Mouse (Mus musculus) CH12.LX (cell line): ENCODE measurements around the gene Hipk1. TPM values are rescaled to one million over a fixed set of nuclear protein-coding genes. Genes with fewer than 3 reads are reported as not detected.

Experiments
- DNase-seq: peaks from one replicate; pipeline ENCODE4 v3.0.0-alpha.2; 2013; ENCODE audit errors: extremely low read depth
- H3K27ac ChIP-seq: 2 replicates; pipeline ENCODE4 v1.5.1; 2012; ENCODE audit warnings: low read depth, mild to moderate bottlenecking, control low read depth, moderate library complexity; ENCODE audit not compliant: insufficient read depth
- H3K27me3 ChIP-seq: replicated peaks from 2 replicates; pipeline ENCODE3; 2012; ENCODE audit warnings: inconsistent platforms
- H3K36me3 ChIP-seq, 2 experiments: replicated peaks in 1 of 2; 2 replicates each; pipeline versions ENCODE3 to v1.6.1; 2012; ENCODE audit warnings: inconsistent platforms in 1 of 2, low read length in 1 of 2, mild to moderate bottlenecking in 1 of 2, mixed read lengths in 1 of 2, moderate library complexity in 1 of 2; ENCODE audit not compliant: control insufficient read depth in 1 of 2, insufficient read depth in 1 of 2
- H3K4me1 ChIP-seq, 2 experiments: 2 replicates each; pipeline ENCODE4 v1.6.1; 2012; ENCODE audit warnings: inconsistent platforms in 1 of 2, moderate library complexity in 1 of 2; ENCODE audit not compliant: insufficient read depth in 2 of 2, control insufficient read depth in 1 of 2
- H3K4me2 ChIP-seq: 2 replicates; pipeline ENCODE4 v1.6.1; 2012; ENCODE audit warnings: low read depth, mild to moderate bottlenecking, control low read depth; ENCODE audit not compliant: poor library complexity, insufficient read depth, severe bottlenecking
- H3K4me3 ChIP-seq, 3 experiments: fragments of 150-350 bp in 1 of 3; sonication (generic) in 1 of 3; replicated peaks in 1 of 3; 2 replicates each; pipeline versions ENCODE3 to v1.5.1; 2011 to 2012; ENCODE audit warnings: low read depth in 2 of 3, low read length in 2 of 3, mild to moderate bottlenecking in 2 of 3, moderate library complexity in 2 of 3, control low read depth in 1 of 3, improper control_type of control experiment in 1 of 3, inconsistent platforms in 1 of 3, mixed read lengths in 1 of 3; ENCODE audit not compliant: poor library complexity in 1 of 3
- H3K79me2 ChIP-seq: replicated peaks from 2 replicates; pipeline ENCODE4 v1.6.1; 2012; ENCODE audit warnings: mild to moderate bottlenecking, moderate library complexity; ENCODE audit not compliant: control insufficient read depth, poor library complexity, insufficient read depth, severe bottlenecking; ENCODE audit errors: extremely low read depth
- H3K9ac ChIP-seq: 2 replicates; pipeline ENCODE4 v1.6.1; 2012; ENCODE audit warnings: low read depth, mild to moderate bottlenecking, control low read depth, moderate library complexity; ENCODE audit not compliant: insufficient read depth
- H3K9me3 ChIP-seq: replicated peaks from 2 replicates; pipeline ENCODE3; 2012; ENCODE audit warnings: low read length, inconsistent platforms, mixed read lengths
- BHLHE40 ChIP-seq: IDR thresholded peaks from 2 replicates; pipeline ENCODE4 v1.6.1; 2011; ENCODE audit warnings: mild to moderate bottlenecking, low read depth, low read length, improper control_type of control experiment
- CHD1 ChIP-seq: IDR thresholded peaks from 2 replicates; pipeline ENCODE4 v1.6.1; 2012; ENCODE audit warnings: low read depth, low read length, improper control_type of control experiment, inconsistent platforms
- CHD2 ChIP-seq: IDR thresholded peaks from 2 replicates; pipeline ENCODE4 v1.6.1; 2011; ENCODE audit warnings: low read length, improper control_type of control experiment
- CTCF ChIP-seq, 2 experiments: IDR thresholded peaks in 1 of 2; conservative IDR thresholded peaks in 1 of 2; 2 replicates each; pipeline ENCODE4 v1.5.1; 2011 to 2012; ENCODE audit warnings: low read depth in 2 of 2, low read length in 2 of 2, improper control_type of control experiment in 1 of 2, inconsistent platforms in 1 of 2, mild to moderate bottlenecking in 1 of 2, moderate library complexity in 1 of 2
- E2F4 ChIP-seq: IDR thresholded peaks from 2 replicates; pipeline ENCODE4 v1.6.1; 2011; ENCODE audit warnings: low read depth, low read length, improper control_type of control experiment; ENCODE audit not compliant: insufficient replicate concordance
- ELF1 ChIP-seq: IDR thresholded peaks from 2 replicates; pipeline ENCODE4 v1.6.1; 2014; ENCODE audit warnings: low read depth, mild to moderate bottlenecking, inconsistent platforms, low read length, improper control_type of control experiment
- EP300 ChIP-seq: IDR thresholded peaks from 2 replicates; pipeline ENCODE4 v1.6.1; 2011; ENCODE audit warnings: low read length, improper control_type of control experiment
- ETS1 ChIP-seq: conservative IDR thresholded peaks from 2 replicates; pipeline ENCODE4 v1.6.1; 2012; ENCODE audit warnings: low read depth, mild to moderate bottlenecking, inconsistent platforms, low read length, improper control_type of control experiment, moderate library complexity
- GABPA ChIP-seq: IDR thresholded peaks from 2 replicates; pipeline ENCODE4 v1.6.1; 2012; ENCODE audit warnings: low read depth, low read length, improper control_type of control experiment, inconsistent platforms; ENCODE audit not compliant: insufficient replicate concordance
- HCFC1 ChIP-seq: IDR thresholded peaks from 2 replicates; pipeline ENCODE4 v1.6.1; 2012; ENCODE audit warnings: low read depth, mild to moderate bottlenecking, inconsistent platforms, low read length, improper control_type of control experiment
- IRF4 ChIP-seq: IDR thresholded peaks from 2 replicates; pipeline ENCODE4 v1.6.1; 2014; ENCODE audit warnings: low read depth, mild to moderate bottlenecking, inconsistent platforms, low read length, improper control_type of control experiment
- JUND ChIP-seq: conservative IDR thresholded peaks from 2 replicates; pipeline ENCODE4 v1.6.1; 2011; ENCODE audit warnings: low read depth, low read length, improper control_type of control experiment
- KAT2A ChIP-seq: IDR thresholded peaks from 2 replicates; pipeline ENCODE4 v1.6.1; 2012; ENCODE audit warnings: low read length, improper control_type of control experiment, inconsistent platforms; ENCODE audit not compliant: insufficient replicate concordance
- MAFK ChIP-seq: IDR thresholded peaks from 2 replicates; pipeline ENCODE4 v1.6.1; 2011; ENCODE audit warnings: low read length, improper control_type of control experiment; ENCODE audit not compliant: insufficient replicate concordance
- MAZ ChIP-seq: IDR thresholded peaks from 2 replicates; pipeline ENCODE4 v1.6.1; 2012; ENCODE audit warnings: low read depth, mild to moderate bottlenecking, inconsistent platforms, low read length, improper control_type of control experiment, moderate library complexity
- MXI1 ChIP-seq: IDR thresholded peaks from 2 replicates; pipeline ENCODE4 v1.6.1; 2011; ENCODE audit warnings: mild to moderate bottlenecking, low read depth, low read length, improper control_type of control experiment
- PAX5 ChIP-seq: IDR thresholded peaks from 2 replicates; pipeline ENCODE4 v1.6.1; 2012; ENCODE audit warnings: low read length, inconsistent platforms, mixed read lengths
- POLR2A ChIP-seq: IDR thresholded peaks from 2 replicates; pipeline ENCODE4 v1.6.1; 2011; ENCODE audit warnings: low read depth, mild to moderate bottlenecking, improper control_type of control experiment, low read length
- RAD21 ChIP-seq: IDR thresholded peaks from 2 replicates; pipeline ENCODE4 v1.6.1; 2011; ENCODE audit warnings: low read depth, mild to moderate bottlenecking, low read length, improper control_type of control experiment, moderate library complexity
- RCOR1 ChIP-seq: conservative IDR thresholded peaks from 2 replicates; pipeline ENCODE4 v1.6.1; 2012; ENCODE audit warnings: low read depth, mild to moderate bottlenecking, inconsistent platforms, low read length, improper control_type of control experiment
- SIN3A ChIP-seq: IDR thresholded peaks from 2 replicates; pipeline ENCODE4 v1.6.1; 2012; ENCODE audit warnings: low read length, improper control_type of control experiment, inconsistent platforms
- SMC3 ChIP-seq: IDR thresholded peaks from 2 replicates; pipeline ENCODE4 v1.6.1; 2011; ENCODE audit warnings: low read depth, low read length, improper control_type of control experiment
- TBP ChIP-seq: conservative IDR thresholded peaks from 2 replicates; pipeline ENCODE4 v1.6.1; 2011; ENCODE audit warnings: low read depth, low read length, improper control_type of control experiment
- UBTF ChIP-seq: IDR thresholded peaks from 2 replicates; pipeline ENCODE4 v1.6.1; 2012; ENCODE audit warnings: low read depth, mild to moderate bottlenecking, inconsistent platforms, low read length, improper control_type of control experiment, moderate library complexity
- USF1 ChIP-seq: IDR thresholded peaks from 2 replicates; pipeline ENCODE4 v1.6.1; 2014; ENCODE audit warnings: low read depth, mild to moderate bottlenecking, inconsistent platforms, low read length, improper control_type of control experiment
- USF2 ChIP-seq: conservative IDR thresholded peaks from 2 replicates; pipeline ENCODE4 v1.6.1; 2011; ENCODE audit warnings: low read depth, low read length, improper control_type of control experiment
- ZKSCAN1 ChIP-seq: IDR thresholded peaks from 2 replicates; pipeline ENCODE4 v1.6.1; 2012; ENCODE audit warnings: low read depth, inconsistent platforms, low read length, improper control_type of control experiment, borderline replicate concordance
- ZMIZ1 ChIP-seq: IDR thresholded peaks from 2 replicates; pipeline ENCODE4 v1.6.1; 2012; ENCODE audit warnings: low read depth, mild to moderate bottlenecking, inconsistent platforms, low read length, improper control_type of control experiment
- dilution Hi-C: fragments of 300-500 bp; cut with MboI; formaldehyde crosslinking; loops from 2 replicates; pipeline ENCODE4 v1.14.3; 2020; ENCODE audit warnings: low sequenced_read_pairs; ENCODE audit not compliant: extremely low pct_unique_long_range_greater_than_20kb, extremely low pct_ligation_motif_present
- in situ Hi-C: fragments of 300-500 bp; cut with MboI; formaldehyde crosslinking; loops from 3 replicates; pipeline ENCODE4 v1.14.3; 2019; ENCODE audit warnings: low sequenced_read_pairs, low pct_ligation_motif_present, low pct_unique_long_range_greater_than_20kb, mixed read lengths
- polyA plus RNA-seq: library from polyadenylated mRNA; unstranded; fragments of >175 nt; gene quantifications from 2 replicates; pipeline ENCODE4 v1.2.1, GENCODE M21; 2012; ENCODE audit warnings: low read depth; ENCODE audit not compliant: insufficient read length
- total RNA-seq, 2 experiments: library from RNA; depleted of rRNA; stranded (reverse); fragments of 300-350 nt in 1 of 2; fragments of >200 nt in 1 of 2; gene quantifications; 2 replicates each; pipeline ENCODE4 v1.2.3; 2012 to 2014

The Hipk1 gene
- total and polyA plus RNA-seq, 3 experiments: 26.2 to 35.9 (median 32.7) TPM

DNA sequence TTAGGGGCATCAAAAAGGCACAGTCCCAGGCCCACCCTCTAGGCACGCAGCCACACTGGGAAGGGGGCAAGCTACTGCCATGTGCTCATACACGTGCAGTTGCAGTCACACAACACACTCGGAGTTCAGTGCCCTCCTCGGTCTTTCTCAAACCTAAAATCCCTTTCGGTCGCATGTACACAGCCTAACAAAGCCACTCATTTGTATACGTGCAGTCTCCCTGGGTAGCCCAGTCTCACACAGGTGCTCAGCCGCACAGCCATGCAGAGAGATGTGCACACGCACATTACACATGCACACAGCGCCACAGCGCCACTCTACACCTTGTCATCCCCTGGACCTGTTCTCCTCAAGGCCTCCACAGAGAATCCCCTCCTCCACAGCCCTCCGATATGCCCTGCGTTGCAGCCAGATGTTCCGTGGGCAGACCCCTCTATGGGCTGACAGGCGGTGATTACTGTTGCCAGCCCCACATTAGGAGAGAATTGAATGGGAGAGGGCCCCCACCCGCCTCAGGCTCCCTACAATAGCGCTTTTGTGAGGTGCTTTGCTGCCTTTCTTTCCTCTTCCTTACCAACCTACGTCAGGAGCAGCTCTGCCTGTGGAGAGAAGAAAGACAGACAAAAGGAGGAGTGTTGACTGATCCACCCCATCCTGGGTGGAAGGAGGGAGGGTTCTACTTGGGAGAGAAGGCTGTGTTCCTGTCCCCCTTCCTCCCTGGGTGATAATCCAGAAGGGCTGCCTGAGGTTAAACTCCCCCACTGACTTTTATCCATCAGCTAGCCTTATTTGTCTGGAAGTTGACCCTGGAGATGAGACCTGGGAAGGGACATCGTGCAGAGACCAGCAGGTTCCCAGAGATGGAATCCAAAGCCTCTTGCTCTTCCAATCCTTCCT is 57.3 kb downstream of the Hipk1 start (continued):
- no peak for TF ChIP-seq JUND
- TF ChIP-seq, all 38 proteins: peak for 15

GRCm38 (mm10) chr3:103733176-103733575 is 58.2 kb downstream of the Hipk1 start:
- in situ Hi-C loops (loop anchor here (10.0 kb wide), 1 partner anchor 298 kb away; no protein-coding TSS in a partner anchor), dilution Hi-C loops (no loop called here)
- H3K9ac ChIP-seq: no peak overlapping the region
- DNase-seq: no peak
- H3K9me3 ChIP-seq: no peaks in the 10 kb centered on the region
- H3K79me2 ChIP-seq: peaks cover 6% of the 10 kb centered on the region; the same call in 1 of the 2 replicates
- H3K27ac ChIP-seq: no peak overlapping the region
- no peaks in the 10 kb centered on the region for H3K27me3 ChIP-seq
- H3K4me3 ChIP-seq: no peak overlapping the region
- peaks cover 24 to 78% of the 10 kb centered on the region in 2 experiments for H3K4me1 ChIP-seq
- H3K4me2 ChIP-seq: no peak overlapping the region
- no peak for TF ChIP-seq JUND
- TF ChIP-seq IRF4: no peak
- TF ChIP-seq USF2: no peak
- no peak for TF ChIP-seq MAFK
- no peak for TF ChIP-seq RAD21
- no peak for TF ChIP-seq PAX5
- TF ChIP-seq USF1: no peak
- no peak for TF ChIP-seq CHD2
- no peak for TF ChIP-seq RCOR1
- no peak for TF ChIP-seq POLR2A
- no peak for TF ChIP-seq KAT2A
- no peak for TF ChIP-seq ZMIZ1
- no peak for TF ChIP-seq SMC3
- TF ChIP-seq TBP: no peak
- no peak for TF ChIP-seq HCFC1
- TF ChIP-seq E2F4: no peak
- no peak for TF ChIP-seq UBTF
- TF ChIP-seq CHD1: no peak
- TF ChIP-seq, all 38 proteins: peak for 0
- H3K36me3 ChIP-seq: peaks cover 0 to 9% of the 10 kb centered on the region in 2 experiments

GRCm38 (mm10) chr3:103732116-103732515 is 59.2 kb downstream of the Hipk1 start:
- Histone ChIP-seq H3K79me2 (peaks cover 6% of the 10 kb centered on the region; the same call in 1 of the 2 replicates), H3K4me3 (no peak overlapping the region), H3K4me2 (no peak overlapping the region), H3K27ac (no peak overlapping the region), H3K9ac (no peak overlapping the region), H3K4me1 (peaks cover 33 to 88% of the 10 kb centered on the region in 2 experiments), H3K36me3 (peaks cover 0 to 9% of the 10 kb centered on the region in 2 experiments), H3K27me3 (no peaks in the 10 kb centered on the region), H3K9me3 (no peaks in the 10 kb centered on the region)
- TF ChIP-seq IRF4 (no peak), EP300 (no peak), ELF1 (no peak), GABPA (no peak), BHLHE40 (no peak), USF2 (no peak), MAZ (no peak), USF1 (no peak), MXI1 (no peak), ZKSCAN1 (no peak), RAD21 (no peak), ETS1 (no peak), SIN3A (no peak), CTCF (conservative IDR thresholded peaks at IDR 0.05 in 1 of 2, IDR thresholded peaks at IDR 0.05 in 1 of 2; ENCODE audit: low read depth in 2 of 2, low read length in 2 of 2) (no peak), POLR2A (no peak)
- in situ Hi-C loops (loop anchor here (10.0 kb wide), 1 partner anchor 297 kb away; no protein-coding TSS in a partner anchor), dilution Hi-C loops (no loop called here)
- no peak for DNase-seq
